In genomic region chr7:35647101-35647698, GRCm38 (mm10) we compare ENCODE assay signal across 8 mouse cellular contexts. TPM values are rescaled to one million over a fixed set of nuclear protein-coding genes. Genes with fewer than 3 reads are reported as not detected.
DNase-seq lines count a peak whose midpoint lies in the region; ATAC-seq and TF ChIP-seq lines count a peak whose summit lies in the region.

Pdcd5 (minus strand) TSS chr7:35647521.

- peak; percentile 65 for TF ChIP-seq POLR2A in brain, embryonic 14.5 days (IDR thresholded peaks at IDR 0.05; ENCODE audit: borderline replicate concordance, extremely low read depth, insufficient read depth, insufficient read length, poor library complexity, severe bottlenecking)
- TF ChIP-seq POLR2A in liver, adult 2 months (IDR thresholded peaks at IDR 0.05; ENCODE audit: extremely low read depth, insufficient read depth, low read length): 0 out of 2 replicates have a peak, but pooled peaks have one; percentile 35
- TF ChIP-seq POLR2A in myocyte (IDR thresholded peaks at IDR 0.05; ENCODE audit: insufficient read length, low read depth): peak; percentile 76

- H3K27ac ChIP-seq in heart, embryonic 11.5 days (ENCODE audit: low read depth, low read length): peak within 1 kb of the TSS; percentile 80
- peak within 1 kb of the TSS; percentile 73 for H3K27ac ChIP-seq in kidney, embryonic 16.5 days (ENCODE audit: low read length)
- H3K27ac ChIP-seq in liver, adult 2 months (replicated peaks; ENCODE audit: insufficient read depth, low read depth, low read length): no peak within 1 kb of the TSS

- H3K79me3 ChIP-seq in C2C12 (ENCODE audit: low read depth): peaks cover 10% of the 10 kb centered on the region

- peak; percentile 99 for DNase-seq in brain, embryonic 14.5 days (ENCODE audit: low read depth)
- DNase-seq in liver, adult 2 months (ENCODE audit: extremely low read depth, low read depth, low spot score): peak; percentile 77
- peak; percentile 98 for DNase-seq in splenic B cell, adult 2 months (ENCODE audit: low read depth, low spot score)

- H3K4me3 ChIP-seq in C2C12 (ENCODE audit: insufficient read depth, poor library complexity, severe bottlenecking) (peak within 1 kb of the TSS; percentile 78), myocyte (peak within 1 kb of the TSS; percentile 58)
- peak within 1 kb of the TSS; percentile 83 for H3K4me3 ChIP-seq in erythroblast, embryonic 14.5 days (replicated peaks)
- H3K4me3 ChIP-seq in heart, embryonic 11.5 days (ENCODE audit: low read depth, low read length): peak within 1 kb of the TSS; percentile 89
- peak within 1 kb of the TSS; percentile 84 for H3K4me3 ChIP-seq in kidney, embryonic 16.5 days (ENCODE audit: low read length)
- peak within 1 kb of the TSS; percentile 85 for H3K4me3 ChIP-seq in liver, adult 2 months (ENCODE audit: insufficient read depth, low read depth, low read length)

- peaks cover 20% of the 10 kb centered on the region for H3K79me2 ChIP-seq in C2C12 (ENCODE audit: control insufficient read depth, insufficient read depth)
- H3K79me2 ChIP-seq in liver, adult 2 months (ENCODE audit: control insufficient read depth, insufficient read depth, low read length): 0 out of 2 replicates have a peak, but pooled peaks cover 4% of the 10 kb centered on the region
- H3K79me2 ChIP-seq in myocyte (ENCODE audit: control insufficient read depth, insufficient read depth): peaks cover 12% of the 10 kb centered on the region

- H3K9ac ChIP-seq in heart, embryonic 11.5 days (ENCODE audit: low read depth, low read length): peak within 1 kb of the TSS; percentile 89
- H3K9ac ChIP-seq in kidney, embryonic 16.5 days (replicated peaks; ENCODE audit: low read length): peak within 1 kb of the TSS; percentile 92
- peak within 1 kb of the TSS; percentile 86 for H3K9ac ChIP-seq in liver, adult 2 months (ENCODE audit: low read depth, low read length)

- WGBS in heart, embryonic 11.5 days (ENCODE audit: insufficient replicate concordance): under 1% methylated on average over 54 of the region's 64 CpGs
- 0% methylated on average over 64 of the region's 64 CpGs for WGBS in kidney, embryonic 16.5 days
- WGBS in liver, adult 2 months: under 1% methylated on average over 64 of the region's 64 CpGs

- H3K36me3 ChIP-seq in C2C12 (ENCODE audit: control insufficient read depth, insufficient read depth) (peaks cover 21% of the 10 kb centered on the region), myocyte (ENCODE audit: control insufficient read depth, insufficient read depth) (peaks cover 20% of the 10 kb centered on the region)
- peaks cover 35% of the 10 kb centered on the region for H3K36me3 ChIP-seq in erythroblast, embryonic 14.5 days (ENCODE audit: control insufficient read depth)
- peaks cover 19% of the 10 kb centered on the region for H3K36me3 ChIP-seq in heart, embryonic 11.5 days (ENCODE audit: control insufficient read depth, insufficient read depth, low read length)
- H3K36me3 ChIP-seq in kidney, embryonic 16.5 days (ENCODE audit: insufficient read depth, low read length): peaks cover 27% of the 10 kb centered on the region
- H3K36me3 ChIP-seq in liver, adult 2 months (ENCODE audit: control insufficient read depth, insufficient read depth, low read length): peaks cover 2% of the 10 kb centered on the region; the same call in 1 of the 2 replicates
- H3K36me3 ChIP-seq in splenic B cell, adult 2 months (ENCODE audit: control insufficient read depth, insufficient read depth, low read length, poor library complexity, severe bottlenecking): peaks cover 13% of the 10 kb centered on the region

- peaks cover 36% of the 10 kb centered on the region for H3K4me1 ChIP-seq in erythroblast, embryonic 14.5 days (ENCODE audit: control insufficient read depth)
- 0 out of 2 replicates have a peak, but pooled peaks cover 2% of the 10 kb centered on the region for H3K4me1 ChIP-seq in heart, embryonic 11.5 days (ENCODE audit: control insufficient read depth, insufficient read depth, low read length)
- peaks cover 3% of the 10 kb centered on the region; the same call in 1 of the 2 replicates for H3K4me1 ChIP-seq in kidney, embryonic 16.5 days (ENCODE audit: insufficient read depth, low read length)
- H3K4me1 ChIP-seq in liver, adult 2 months (ENCODE audit: control insufficient read depth, insufficient read depth, low read length): no peaks in the 10 kb centered on the region; the same call in 1 of the 2 replicates

- peak within 1 kb of the TSS; percentile 62 for H3K4me2 ChIP-seq in heart, embryonic 11.5 days
- H3K4me2 ChIP-seq in kidney, embryonic 16.5 days (replicated peaks; ENCODE audit: low read depth, low read length): peak within 1 kb of the TSS; percentile 70
- H3K4me2 ChIP-seq in myocyte (ENCODE audit: low read depth): peak within 1 kb of the TSS; percentile 84

- no peaks in the 10 kb centered on the region for H3K9me3 ChIP-seq in erythroblast, embryonic 14.5 days (ENCODE audit: control insufficient read depth, low read length)
- no peaks in the 10 kb centered on the region for H3K9me3 ChIP-seq in heart, embryonic 11.5 days (replicated peaks; ENCODE audit: control insufficient read depth, low read length)
- no peaks in the 10 kb centered on the region for H3K9me3 ChIP-seq in kidney, embryonic 16.5 days (ENCODE audit: low read length)

- no peaks in the 10 kb centered on the region for H3K27me3 ChIP-seq in C2C12 (ENCODE audit: control insufficient read depth, insufficient read depth, insufficient read length)
- H3K27me3 ChIP-seq in erythroblast, embryonic 14.5 days (ENCODE audit: control insufficient read depth): no peaks in the 10 kb centered on the region; the same call in 1 of the 2 replicates
- H3K27me3 ChIP-seq in heart, embryonic 11.5 days (ENCODE audit: control insufficient read depth, insufficient read depth, low read length): no peaks in the 10 kb centered on the region
- no peaks in the 10 kb centered on the region for H3K27me3 ChIP-seq in kidney, embryonic 16.5 days (ENCODE audit: insufficient read depth, low read length)
- no peaks in the 10 kb centered on the region for H3K27me3 ChIP-seq in liver, adult 2 months (ENCODE audit: control insufficient read depth, insufficient read depth, low read length)
- no peaks in the 10 kb centered on the region for H3K27me3 ChIP-seq in myocyte (ENCODE audit: control insufficient read depth, insufficient read depth, insufficient read length)
- no peaks in the 10 kb centered on the region for H3K27me3 ChIP-seq in splenic B cell, adult 2 months (ENCODE audit: control insufficient read depth, insufficient read depth, low read length, poor library complexity, severe bottlenecking)

- peak within 1 kb of the TSS; percentile 91 for H3ac ChIP-seq in C2C12 (ENCODE audit: control insufficient read depth, insufficient read length, low read depth)
- peak within 1 kb of the TSS; percentile 55 for H3ac ChIP-seq in myocyte (ENCODE audit: control insufficient read depth, insufficient read length)

- peak; percentile 84 for ATAC-seq in heart, embryonic 11.5 days (replicated peaks; ENCODE audit: insufficient number of reproducible peaks, low FRiP score, low TSS enrichment)
- peak; percentile 90 for ATAC-seq in kidney, embryonic 16.5 days (ENCODE audit: low FRiP score, low TSS enrichment)

- no peak for TF ChIP-seq CTCF in C2C12 (IDR thresholded peaks at IDR 0.05; ENCODE audit: control insufficient read depth, insufficient read depth, insufficient read length)
- no peak for TF ChIP-seq CTCF in brain, embryonic 14.5 days (IDR thresholded peaks at IDR 0.05; ENCODE audit: borderline replicate concordance, extremely low read depth, insufficient read depth, insufficient read length)
- no peak for TF ChIP-seq CTCF in liver, adult 2 months (IDR thresholded peaks at IDR 0.05; ENCODE audit: low read depth, low read length)

TF ChIP-seq in C2C12, 6 proteins besides CTCF, POLR2A, EP300 and RAD21:
- TF ChIP-seq MAX (IDR thresholded peaks at IDR 0.05): no peak
- TF ChIP-seq FOSL1 (IDR thresholded peaks at IDR 0.05; ENCODE audit: insufficient read depth, low read length, poor library complexity, severe bottlenecking): no peak
- no peak for TF ChIP-seq CEBPB (IDR thresholded peaks at IDR 0.05; ENCODE audit: low read depth)
- no peak for TF ChIP-seq MYOG (IDR thresholded peaks at IDR 0.05; ENCODE audit: control insufficient read depth, extremely low read depth, insufficient read length)

TF ChIP-seq in myocyte, 11 proteins besides CTCF, POLR2A, EP300 and RAD21:
- TF ChIP-seq SRF (IDR thresholded peaks at IDR 0.05; ENCODE audit: control insufficient read depth, insufficient read length, low read depth) (peak; percentile 88), POLR2AphosphoS2 (IDR thresholded peaks at IDR 0.05; ENCODE audit: insufficient read length, low read depth) (peak; percentile 69), TCF12 (IDR thresholded peaks at IDR 0.05; ENCODE audit: insufficient read depth, poor library complexity, severe bottlenecking) (no peak)

RNA-seq across cellular contexts. Expression of gene Pdcd5, which starts in this region (rescaled TPM):
- polyA plus RNA-seq in C2C12 (2012; fragmentation: generic; extraction: Trizol): 157 TPM
- polyA plus RNA-seq in brain, embryonic 14.5 days (2012; rRNA removed): 138 and 144 TPM in 2 replicates
- polyA plus RNA-seq in erythroblast, embryonic 14.5 days (2012): 17.2 and 20.6 TPM in 2 replicates
- polyA plus RNA-seq in heart, embryonic 11.5 days (2014; fragmentation: Nextera tagmentation; extraction: Ambion mirVana): 296 and 323 TPM in 2 replicates
- 215 and 233 TPM in 2 replicates for polyA plus RNA-seq in kidney, embryonic 16.5 days (2015; fragmentation: Nextera tagmentation; extraction: Ambion mirVana)
- total RNA-seq in liver, adult 2 months (2014; rRNA removed): 59.7 and 71.0 TPM in 2 replicates
- polyA plus RNA-seq in liver, adult 2 months (2012; rRNA removed): 61.2 and 61.5 TPM in 2 replicates
- polyA plus RNA-seq in myocyte (2012; fragmentation: generic; extraction: Trizol): 160 TPM
